Comparison of ENCODE assay signal across 9 mouse cellular contexts in the genomic region with DNA sequence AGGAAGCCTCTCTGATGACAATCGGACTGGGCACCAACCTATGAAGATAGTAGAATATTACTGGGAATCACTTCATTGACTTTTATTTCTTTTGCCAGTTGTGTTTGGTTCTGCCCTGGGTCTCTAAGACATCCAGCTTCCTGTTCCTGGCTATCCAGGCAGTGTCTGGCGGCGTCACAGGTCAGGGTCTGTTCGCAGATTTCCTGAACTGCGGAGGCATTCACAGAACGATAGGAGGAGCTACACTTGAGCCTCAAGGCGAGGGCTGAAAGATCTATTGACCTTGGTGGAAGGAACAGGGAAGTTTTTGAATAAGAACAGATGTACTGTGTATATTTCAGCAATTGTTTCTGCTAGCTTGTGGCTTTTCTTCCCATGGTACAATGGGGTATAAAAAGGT.
DNase-seq lines count a peak whose midpoint lies in the region; ATAC-seq and TF ChIP-seq lines count a peak whose summit lies in the region.
"Had no signal": no experiment of that assay in that cellular context is flagged by ENCODE, and none has a peak within 500 bp of the region (broad histone marks: within the 10 kb centered on the region; RNA-seq: fewer than 3 reads in every experiment).

No protein-coding gene starts in this region.

- H3K9me3 ChIP-seq in lung, postnatal 0 days (ENCODE audit: low read length) = no peaks in the 10 kb centered on the region
- no peaks in the 10 kb centered on the region for H3K9me3 ChIP-seq in forebrain, embryonic 15.5 days
- H3K9me3 ChIP-seq: limb, embryonic 13.5 days had no signal

- H3K4me1 ChIP-seq in lung, postnatal 0 days (ENCODE audit: insufficient read depth, low read depth, low read length) = no peaks in the 10 kb centered on the region
- no peaks in the 10 kb centered on the region for H3K4me1 ChIP-seq in forebrain, embryonic 15.5 days
- H3K4me1 ChIP-seq: limb, embryonic 13.5 days had no signal

- H3K4me3 ChIP-seq in lung, postnatal 0 days (ENCODE audit: low read depth, low read length) = no peak overlapping the region
- H3K4me3 ChIP-seq in forebrain, embryonic 15.5 days = no peak overlapping the region
- H3K4me3 ChIP-seq: limb, embryonic 13.5 days had no signal

- H3K9ac ChIP-seq in lung, postnatal 0 days (replicated peaks; ENCODE audit: low read depth) = no peak overlapping the region
- H3K9ac ChIP-seq in forebrain, embryonic 15.5 days (replicated peaks) = no peak overlapping the region
- H3K9ac ChIP-seq: limb, embryonic 13.5 days had no signal

- H3K36me3 ChIP-seq in lung, postnatal 0 days (ENCODE audit: insufficient read depth, low read length) = no peaks in the 10 kb centered on the region
- no peaks in the 10 kb centered on the region for H3K36me3 ChIP-seq in forebrain, embryonic 15.5 days
- H3K36me3 ChIP-seq: limb, embryonic 13.5 days had no signal

- 38% methylated on average over 7 of the region's 7 CpGs for WGBS in lung, postnatal 0 days
- 76% methylated on average over 7 of the region's 7 CpGs for WGBS in forebrain, embryonic 15.5 days

- H3K4me2 ChIP-seq in lung, postnatal 0 days (replicated peaks; ENCODE audit: low read depth, low read length) = no peak overlapping the region
- H3K4me2 ChIP-seq in forebrain, embryonic 15.5 days (replicated peaks) = no peak overlapping the region
- H3K4me2 ChIP-seq: limb, embryonic 13.5 days had no signal

- no peak overlapping the region for H3K27ac ChIP-seq in lung, postnatal 0 days (ENCODE audit: low read length)
- H3K27ac ChIP-seq in forebrain, embryonic 15.5 days (replicated peaks) = no peak overlapping the region
- H3K27ac ChIP-seq: limb, embryonic 13.5 days had no signal

- peak; percentile 42 for TF ChIP-seq CTCF in lung, postnatal 0 days (IDR thresholded peaks at IDR 0.05)

- peak; percentile 38 to 55 for DNase-seq in heart, adult 18-20 months
- DNase-seq in heart, postnatal 25 days (ENCODE audit: low spot score) = no peak
- peak; percentile 31 for DNase-seq in adrenal gland, postnatal 25 days
- DNase-seq in heart, postnatal 4 days = peak; percentile 38
- DNase-seq in lung, postnatal 0 days (ENCODE audit: low spot score) = peak; percentile 53
- DNase-seq in thymus, postnatal 14 days = no peak
- no peak for DNase-seq in MN1 (ENCODE audit: low spot score)

- peak; percentile 78 for ATAC-seq in lung, postnatal 0 days
- ATAC-seq in forebrain, embryonic 15.5 days (replicated peaks) = no peak

- TF ChIP-seq EP300 in lung, postnatal 0 days (IDR thresholded peaks at IDR 0.05) = peak; percentile 39

- intact Hi-C loops in heart, postnatal 25 days (cut with DNase I) = no loop called here

- H3K27me3 ChIP-seq in lung, postnatal 0 days (replicated peaks; ENCODE audit: insufficient read depth, low read length) = no peaks in the 10 kb centered on the region
- H3K27me3 ChIP-seq in forebrain, embryonic 15.5 days = no peaks in the 10 kb centered on the region
- H3K27me3 ChIP-seq: limb, embryonic 13.5 days had no signal

Comparison
In these comparisons a context has a peak if more than half of its experiments do, and no peak if none do; other contexts are left out.
1. DNase-seq: peak in heart, adult 18-20 months (2 of 2), adrenal gland, postnatal 25 days (single experiment), heart, postnatal 4 days (single experiment) and lung, postnatal 0 days (single experiment); none in heart, postnatal 25 days (single experiment), thymus, postnatal 14 days (single experiment) and MN1 (single experiment).